Mouse (Mus musculus): ENCODE results near the gene Zc3hc1. TPM values are rescaled to one million over a fixed set of nuclear protein-coding genes. Genes with fewer than 3 reads are reported as not detected.
"Not testable (repeated sequence)": the region's sequence is repeated elsewhere in the genome, so short reads cannot be mapped to it uniquely, and the experiment has no call there.

Zc3hc1 gene
- polyA plus RNA-seq (2017; shearing (Covaris generic)) = 10 to 100 TPM; 47.5 to 63.3 TPM

DNA sequence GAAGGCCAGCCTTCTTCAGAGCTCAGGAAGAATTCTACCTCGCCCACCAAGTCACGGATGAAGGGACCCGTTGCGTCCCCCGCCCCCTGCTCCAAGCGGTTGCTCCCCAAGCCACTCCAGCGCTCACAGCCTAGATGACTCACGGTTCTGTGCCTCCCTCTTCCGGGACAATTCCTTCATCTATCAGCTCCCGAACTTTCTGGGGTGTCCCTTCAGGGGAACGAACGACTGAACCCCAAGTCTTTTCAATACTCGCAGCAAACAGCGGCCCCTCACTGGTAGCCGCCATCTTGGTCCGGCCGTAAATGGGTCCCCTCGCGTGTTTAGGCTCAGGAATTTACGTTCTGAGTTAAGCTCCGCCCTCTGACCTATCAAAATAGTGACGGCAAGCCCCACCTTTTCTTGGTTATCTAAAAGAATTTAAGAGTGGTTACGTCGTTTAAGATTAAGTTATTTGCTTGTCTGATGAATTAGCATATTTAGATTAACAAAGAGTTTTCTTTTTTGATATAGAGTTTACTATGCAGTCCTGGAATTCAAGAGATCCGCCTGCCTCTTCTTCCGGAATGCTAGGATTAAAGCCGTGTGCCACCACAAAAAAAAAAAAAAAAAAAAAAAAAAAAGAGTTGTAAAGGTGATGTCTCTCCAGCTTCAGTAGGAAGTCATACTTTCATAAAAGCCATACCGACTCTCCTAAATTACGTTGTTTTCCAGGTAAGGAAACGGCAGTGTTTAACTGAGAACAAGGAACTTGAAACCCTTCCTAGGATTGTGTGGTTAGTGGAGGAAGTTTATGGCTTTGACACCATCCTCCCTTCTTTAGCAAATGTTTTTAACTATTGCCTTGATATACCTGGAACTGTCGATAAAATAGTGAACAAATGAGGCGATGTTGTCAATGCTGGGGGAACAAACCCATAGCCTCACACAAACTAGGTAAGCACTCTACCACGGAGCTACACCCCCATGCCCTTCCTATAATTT, at the start of gene Zc3hc1:
Gene Zc3hc1, minus strand, starts transcription at position 315 of the 984 bp plus-strand sequence.
- ATAC-seq = peak; percentile 99

DNA sequence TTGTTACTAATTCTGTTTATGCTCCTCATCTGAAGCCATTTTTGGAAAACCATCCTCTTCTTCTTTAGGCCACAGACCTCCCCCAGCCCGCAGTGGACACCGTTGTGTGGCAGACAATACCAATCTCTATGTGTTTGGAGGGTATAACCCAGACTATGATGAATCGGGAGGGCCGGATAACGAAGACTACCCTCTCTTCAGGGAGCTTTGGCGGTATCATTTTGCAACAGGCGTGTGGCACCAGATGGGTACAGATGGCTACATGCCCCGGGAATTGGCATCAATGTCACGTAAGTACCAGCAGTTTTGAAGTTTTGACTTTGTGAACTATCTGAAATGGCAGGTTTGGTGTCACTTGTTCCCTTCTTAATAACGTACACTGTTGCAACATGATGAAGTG, 48.7 kb upstream of the Zc3hc1 start:
- ATAC-seq = no peak

DNA sequence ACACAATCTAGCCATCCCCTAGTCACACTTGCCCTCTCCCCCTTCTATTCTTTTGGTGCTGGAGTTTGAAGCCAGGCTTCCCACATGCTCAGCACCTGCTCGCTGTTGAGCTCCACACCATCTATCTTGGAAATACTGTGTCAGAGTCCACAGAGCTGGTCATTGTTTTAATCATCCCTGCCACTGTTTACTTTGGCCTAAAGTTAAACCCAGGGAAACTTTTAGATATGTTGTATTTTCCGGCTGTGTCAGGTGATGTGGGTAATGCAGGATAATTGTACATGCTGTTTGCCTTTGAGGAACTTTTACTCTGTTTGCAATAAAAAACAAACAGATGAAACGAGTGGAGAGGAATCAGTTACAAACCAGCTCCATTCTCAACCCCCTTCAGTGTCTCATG, 46.2 kb upstream of the Zc3hc1 start:
- no peak for ATAC-seq

DNA sequence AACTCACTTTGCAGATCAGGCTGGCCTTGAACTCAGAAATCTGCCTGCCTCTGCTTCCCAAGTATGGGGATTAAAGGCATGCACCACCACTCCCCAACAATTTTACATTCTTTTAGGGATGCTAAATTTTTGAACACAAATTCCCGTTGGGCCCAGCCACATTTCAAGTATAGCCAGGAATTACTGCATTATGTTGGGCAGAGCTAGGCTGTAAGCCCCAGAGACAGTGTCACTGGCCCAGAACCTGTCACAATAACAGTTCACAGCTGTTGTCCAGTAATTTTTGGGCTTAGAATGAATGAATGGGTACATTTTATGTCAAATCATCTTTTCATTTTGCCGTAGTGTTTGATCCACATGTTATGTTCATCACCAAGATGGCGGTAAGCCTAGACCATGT, 45.6 kb upstream of the Zc3hc1 start:
- no peak for ATAC-seq

DNA sequence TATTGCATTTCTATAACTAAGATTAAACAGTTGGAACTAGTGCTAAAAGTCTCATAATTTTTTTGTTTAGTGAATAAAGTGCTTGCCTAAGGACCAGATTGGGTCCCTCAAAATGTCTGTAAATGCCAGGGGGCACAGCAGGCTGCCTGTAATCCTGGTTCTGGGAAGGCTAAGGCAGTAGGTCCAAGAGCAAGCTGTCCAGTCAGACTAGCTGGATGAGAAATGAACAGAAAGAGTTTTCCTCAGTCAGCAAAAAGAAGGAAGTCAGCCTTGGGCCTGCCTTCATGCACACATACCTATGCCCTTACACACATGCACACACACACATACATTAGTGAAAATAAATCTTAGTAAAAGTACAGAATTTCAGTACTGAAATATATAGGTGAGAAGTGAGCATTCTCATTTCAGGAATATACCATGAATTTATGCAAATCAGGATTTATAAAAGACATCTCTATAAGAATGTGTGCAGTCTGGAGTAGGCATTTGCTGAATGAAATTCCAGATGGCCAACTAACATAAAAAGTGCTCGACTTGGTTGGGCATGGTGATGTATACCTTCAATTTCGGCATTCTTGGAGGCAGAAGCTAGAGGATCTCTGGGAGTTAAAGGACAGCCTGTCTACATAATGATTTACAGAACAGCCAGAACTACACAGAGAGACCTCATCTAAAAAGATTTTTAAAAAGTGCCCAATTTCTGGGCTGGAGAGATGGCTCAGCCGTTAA, 41.8 kb upstream of the Zc3hc1 start:
- no peak for ATAC-seq

DNA sequence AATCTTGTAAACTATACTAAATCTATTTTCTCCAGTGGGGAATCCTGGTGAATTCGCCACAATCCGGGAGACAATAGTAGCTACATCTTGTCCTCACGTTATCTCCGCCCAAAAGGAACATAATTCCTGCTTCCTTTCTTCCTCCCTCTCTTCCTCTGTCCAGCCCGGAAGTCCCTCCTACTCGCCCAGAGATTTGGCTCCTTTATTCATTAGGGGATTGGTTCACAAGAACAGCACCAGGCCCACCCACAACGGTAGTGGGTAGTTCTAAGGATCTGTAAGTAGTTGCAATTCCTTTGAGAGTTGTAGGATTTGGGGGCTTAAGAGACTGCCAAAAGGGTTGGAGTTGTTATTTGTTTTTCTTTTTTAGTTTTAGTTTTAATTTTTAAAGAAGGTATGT, 26.0 kb upstream of the Zc3hc1 start:
- ATAC-seq = no peak

DNA sequence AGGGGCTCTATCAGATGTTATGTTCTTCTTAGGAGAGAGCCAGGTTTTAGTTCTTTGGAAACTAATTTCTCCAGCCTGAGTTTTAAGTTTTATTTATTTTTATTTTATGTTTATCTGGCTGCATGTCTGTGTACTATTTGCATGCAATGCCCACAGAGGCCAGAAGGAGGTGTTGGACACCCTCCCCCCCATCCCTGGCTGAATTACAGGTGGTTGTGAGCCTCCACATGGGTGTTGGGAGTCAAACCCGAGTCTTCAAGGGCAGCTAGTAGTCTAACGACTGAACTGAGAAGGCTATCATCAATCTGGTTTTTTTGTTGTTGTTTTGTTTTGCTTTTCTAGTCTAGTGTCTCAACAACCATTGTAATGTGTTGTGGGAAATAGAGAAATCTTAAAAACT, 25.3 kb upstream of the Zc3hc1 start:
- ATAC-seq = no peak

DNA sequence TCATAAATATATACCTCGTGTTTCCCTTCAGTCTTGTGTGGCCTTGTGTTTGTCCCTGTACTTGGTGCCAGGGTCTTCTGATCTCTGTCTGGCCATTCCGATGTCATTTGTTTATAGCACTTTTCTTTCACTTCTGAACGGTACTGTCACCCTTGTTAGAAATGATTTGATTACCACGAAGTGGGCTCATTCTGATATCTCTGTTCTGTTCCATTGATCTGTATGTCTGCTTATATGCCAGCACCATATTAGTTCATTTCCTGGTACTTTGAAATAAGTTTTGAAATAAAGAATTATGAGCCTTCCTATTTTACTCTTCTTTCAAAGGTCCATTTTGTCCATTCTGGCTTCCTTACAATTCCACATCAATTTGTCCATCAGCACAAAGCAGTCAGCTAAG, 20.5 kb upstream of the Zc3hc1 start:
- no peak for ATAC-seq

DNA sequence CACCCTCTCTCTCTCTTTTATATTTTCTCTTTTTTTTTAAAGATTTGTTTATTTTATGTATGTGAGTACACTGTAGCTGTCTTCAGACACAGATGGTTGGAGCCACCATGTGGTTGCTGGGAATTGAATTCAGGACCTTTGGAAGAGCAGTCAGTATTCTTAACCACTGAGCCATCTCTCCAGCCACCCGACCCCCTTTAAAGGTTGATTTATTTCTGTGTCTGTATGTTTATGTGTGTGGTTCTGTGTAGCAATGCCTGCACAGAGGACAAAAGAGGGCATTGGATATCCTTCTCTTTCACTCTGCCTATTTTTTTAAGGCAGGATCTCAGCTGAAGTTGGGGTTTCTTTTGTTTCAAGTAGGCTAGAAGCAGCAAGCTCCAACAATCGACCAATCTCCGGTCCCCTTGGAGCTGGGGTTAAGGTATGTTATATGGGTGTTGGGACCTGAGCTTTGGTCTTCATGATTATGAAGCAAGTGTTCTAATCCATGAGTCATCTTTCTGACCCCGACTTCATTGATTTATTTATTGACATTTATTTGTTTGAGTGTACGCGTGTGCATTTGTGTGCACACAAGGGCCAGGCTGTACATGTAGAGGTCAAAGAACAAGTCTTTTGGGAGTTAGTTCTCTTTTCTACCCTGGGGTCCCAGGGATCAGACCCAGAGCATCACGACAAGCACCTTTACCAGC, 18.7 kb upstream of the Zc3hc1 start:
- no peak for ATAC-seq

DNA sequence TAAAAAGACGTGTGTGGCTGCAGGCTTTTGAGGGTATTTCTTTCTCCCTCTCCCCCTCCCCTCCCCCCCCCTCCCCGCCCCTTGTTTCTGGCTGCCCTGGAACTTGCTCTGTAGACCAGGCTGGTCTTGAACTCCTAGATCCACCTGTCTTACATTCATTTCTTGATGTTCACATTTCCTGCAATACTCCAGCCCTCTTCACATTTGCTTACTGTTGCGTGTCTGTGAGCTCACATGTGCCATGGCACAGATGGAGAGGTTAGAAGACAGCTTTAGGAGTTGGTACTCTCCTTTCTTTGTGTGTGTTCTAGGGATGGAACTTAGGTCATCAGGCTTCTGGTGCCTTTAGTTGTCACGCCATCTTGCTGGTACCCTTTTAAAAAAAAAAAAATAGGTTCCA, 17.4 kb upstream of the Zc3hc1 start:
- no peak for ATAC-seq

DNA sequence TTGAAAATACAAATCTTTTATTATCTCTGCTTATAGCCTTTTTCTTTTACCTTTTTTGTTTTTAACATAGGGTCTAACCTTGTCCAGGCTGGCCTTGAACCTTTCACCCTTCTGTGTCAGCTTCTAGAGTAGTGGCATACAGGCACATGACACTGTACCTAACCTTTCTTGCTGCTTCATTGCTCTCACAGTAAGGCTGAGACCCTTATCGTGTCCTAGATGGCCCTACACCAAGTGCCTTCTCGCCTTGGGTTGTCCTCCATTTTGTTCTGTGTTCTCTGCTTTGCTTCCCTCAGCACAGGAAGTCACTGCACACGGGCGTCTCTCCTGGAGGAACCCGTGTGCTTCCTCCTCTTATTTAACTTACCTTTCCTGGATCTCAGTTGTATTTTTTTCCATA, 13.8 kb upstream of the Zc3hc1 start:
- no peak for ATAC-seq

DNA sequence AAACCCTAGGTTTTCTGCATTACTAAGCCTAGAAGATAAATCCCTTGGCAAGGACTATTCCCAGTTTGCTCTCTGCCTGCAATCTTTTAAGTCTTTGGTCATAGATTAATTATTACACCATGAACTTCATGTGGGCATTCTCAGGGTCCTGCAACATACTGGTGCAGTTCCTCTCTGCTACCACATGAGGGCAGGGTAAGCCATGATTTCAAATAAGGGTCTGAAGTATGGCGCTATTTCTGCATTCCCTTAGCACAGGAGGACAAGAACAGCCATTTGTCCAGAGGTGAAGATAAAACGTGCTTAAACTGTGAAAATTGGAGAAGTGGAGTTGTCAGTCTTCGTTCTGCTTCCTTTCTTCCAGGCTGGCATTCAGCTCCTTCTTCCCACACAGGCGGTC, 12.6 kb upstream of the Zc3hc1 start:
- ATAC-seq = peak; percentile 39

DNA sequence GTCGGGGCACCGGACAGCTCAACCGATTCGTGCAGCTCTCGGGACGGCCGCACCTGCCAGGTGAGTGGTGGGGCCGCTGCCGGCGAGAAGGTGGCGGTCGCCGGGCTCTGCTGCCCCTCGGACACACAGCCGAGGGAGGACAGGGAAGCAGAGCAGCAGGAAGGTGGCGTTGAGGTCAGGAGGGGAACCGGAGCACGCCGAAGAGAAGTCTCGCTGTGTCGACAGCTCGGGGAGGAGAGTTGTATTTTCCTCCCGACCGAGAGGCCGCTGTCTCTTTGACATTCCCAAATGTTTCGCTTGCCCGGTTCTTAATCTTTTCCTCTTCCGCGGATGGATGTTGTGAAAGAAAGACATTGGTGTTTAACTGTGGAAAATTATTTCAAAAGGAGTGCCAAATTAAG, 11.3 kb upstream of the Zc3hc1 start:
- no peak for ATAC-seq

DNA sequence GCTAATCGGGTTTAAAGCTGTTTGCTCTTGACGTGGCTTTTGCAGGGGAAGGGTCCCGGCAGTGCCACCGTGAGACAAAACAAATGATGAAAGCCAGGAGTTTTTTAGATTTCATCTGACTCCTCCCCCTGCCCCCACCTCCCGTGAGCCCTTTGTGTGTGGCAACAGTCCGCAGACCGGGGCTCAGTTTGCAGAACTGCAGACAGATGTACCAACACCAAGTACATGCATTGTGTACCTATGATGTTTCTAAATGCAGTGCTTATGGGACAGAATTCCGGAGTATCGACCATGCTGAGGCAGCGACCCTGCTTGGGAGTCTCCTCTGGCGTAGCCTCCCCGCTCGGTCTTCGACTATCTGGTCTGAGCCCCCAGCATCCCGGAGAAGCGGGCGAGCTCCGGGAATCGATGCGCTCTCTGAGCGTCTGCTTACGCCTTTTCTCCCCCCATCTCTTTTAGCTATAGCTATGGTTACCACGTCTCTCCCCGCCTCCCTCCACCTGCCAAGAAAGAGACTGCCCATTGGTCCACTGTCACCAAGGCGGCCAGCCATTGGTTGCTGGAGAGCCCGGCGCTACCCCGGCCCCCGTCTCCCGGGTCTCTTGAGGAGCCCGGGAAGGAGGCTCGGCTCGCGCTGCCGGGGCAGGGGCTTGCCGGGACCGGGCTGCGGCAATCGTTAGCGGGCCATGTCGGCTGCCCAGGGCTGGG, 10.6 kb upstream of the Zc3hc1 start, which contains the start of gene Klhdc10:
Gene Klhdc10, plus strand, starts transcription at position 561 of the 708 bp plus-strand sequence.
- ATAC-seq = peak; percentile 97

DNA sequence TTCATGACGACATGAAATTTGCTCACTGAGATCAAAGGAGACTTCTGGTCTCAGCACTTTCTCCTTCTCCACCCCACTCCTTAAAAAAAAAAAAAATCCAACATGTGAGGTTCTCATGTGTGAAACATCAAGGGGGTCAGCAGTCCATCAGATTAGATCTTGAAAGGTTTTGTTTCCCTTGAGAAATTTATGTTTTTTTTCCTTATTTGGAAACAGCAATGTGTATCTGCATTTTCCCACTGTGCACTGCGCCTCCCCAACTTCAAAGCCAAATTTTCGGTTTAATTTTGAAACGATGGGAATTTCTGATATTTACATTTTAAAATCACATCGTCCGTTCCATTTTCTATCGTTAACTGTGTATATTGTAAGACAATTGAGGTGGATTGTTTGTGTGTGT, 9.9 kb upstream of the Zc3hc1 start:
- ATAC-seq = no peak

DNA sequence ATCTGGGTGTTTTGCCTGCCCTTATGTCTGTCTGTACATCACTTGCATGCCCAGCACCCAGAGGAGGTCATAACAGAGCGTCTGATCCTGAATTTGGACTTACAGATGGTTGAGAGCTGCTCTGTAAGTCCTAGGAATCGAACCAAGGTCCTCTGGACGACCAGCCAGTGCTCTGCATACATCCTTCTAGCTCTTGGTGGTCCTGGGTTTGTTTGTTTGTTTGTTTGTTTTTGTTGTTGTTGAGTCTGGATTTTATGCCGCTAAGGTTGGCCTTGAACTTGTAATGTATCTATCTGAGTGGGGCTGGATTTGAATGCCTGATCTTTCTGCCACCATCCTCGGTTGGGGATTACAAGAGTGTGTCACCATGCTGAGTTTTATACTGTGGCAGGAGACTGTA, 9.3 kb upstream of the Zc3hc1 start:
- ATAC-seq = no peak

DNA sequence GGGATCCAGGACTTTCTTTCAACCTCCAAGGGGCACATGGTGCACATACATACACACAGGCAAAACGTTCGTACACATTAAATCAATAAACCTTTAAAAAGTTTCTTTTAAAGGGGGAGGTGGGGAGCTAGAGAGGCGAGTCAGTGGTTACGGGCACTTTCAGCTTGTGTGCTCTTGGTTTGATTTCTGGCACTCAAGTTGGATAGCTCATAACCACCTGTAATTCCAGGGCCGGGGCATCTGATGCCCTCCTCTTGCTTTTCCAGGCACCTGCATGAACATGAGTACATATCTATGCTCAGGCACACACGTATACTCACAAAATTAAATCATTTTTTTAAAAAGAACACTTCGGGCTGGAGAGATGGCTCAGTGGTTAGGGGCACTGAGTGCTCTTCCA, 1.2 kb upstream of the Zc3hc1 start:
- no peak for ATAC-seq

DNA sequence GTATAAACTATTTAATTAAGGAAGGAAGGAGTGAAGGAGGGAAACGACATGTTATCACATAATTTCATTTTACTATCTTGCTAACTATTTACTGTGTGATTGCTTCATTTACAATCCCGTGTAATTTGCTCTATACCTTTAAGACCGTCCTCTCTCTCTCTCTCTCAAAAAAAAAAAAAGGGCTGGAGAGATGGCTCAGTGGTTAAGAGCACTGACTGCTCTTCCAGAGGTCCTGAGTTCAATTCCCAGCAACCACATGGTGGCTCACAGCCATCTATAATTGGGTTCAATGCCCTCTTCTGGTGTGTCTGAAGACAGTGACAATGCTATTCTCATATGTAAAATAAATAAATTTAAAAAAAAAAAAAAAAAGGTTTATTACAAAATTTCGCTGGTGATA, 557 bp downstream of the Zc3hc1 start:
- not testable (repeated sequence) for ATAC-seq

DNA sequence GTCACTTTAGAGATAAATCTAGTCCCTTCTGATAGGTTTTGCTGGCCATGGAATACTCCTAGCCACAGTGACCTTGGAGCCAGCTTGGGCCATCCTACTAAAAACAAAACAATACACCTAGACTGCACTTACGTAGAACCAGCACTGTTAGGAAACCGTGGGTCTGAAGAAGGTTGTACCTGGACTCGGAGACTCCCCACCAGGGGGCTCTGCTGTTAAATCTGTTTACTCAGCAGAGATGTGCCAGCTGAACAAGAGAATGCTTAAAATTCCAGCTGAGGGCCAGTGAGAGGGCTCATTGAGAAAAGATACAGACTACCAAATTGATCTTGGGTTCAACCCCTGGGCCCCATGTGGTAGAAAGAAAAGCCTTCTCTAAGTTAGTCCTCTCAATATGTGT, 9.7 kb downstream of the Zc3hc1 start:
- no peak for ATAC-seq

DNA sequence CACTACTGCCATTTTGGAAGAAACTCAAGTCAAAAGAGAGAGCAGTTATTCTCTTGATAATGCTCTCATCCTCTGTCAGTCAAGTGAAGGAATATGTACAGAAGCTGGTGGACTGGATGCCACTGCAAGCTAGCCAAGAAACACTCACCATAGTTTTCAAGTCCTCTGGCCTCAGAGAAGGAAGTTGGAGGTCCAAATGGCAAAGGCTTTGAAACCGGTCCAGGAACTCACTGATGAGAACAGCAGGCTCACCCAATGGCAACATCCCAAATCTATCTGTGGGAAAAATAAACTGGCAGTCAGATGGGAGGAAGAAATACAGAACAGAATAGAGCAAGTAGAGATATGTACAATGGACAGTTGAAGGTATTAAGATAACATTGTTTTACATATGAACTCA, 15.0 kb downstream of the Zc3hc1 start:
- ATAC-seq = no peak

DNA sequence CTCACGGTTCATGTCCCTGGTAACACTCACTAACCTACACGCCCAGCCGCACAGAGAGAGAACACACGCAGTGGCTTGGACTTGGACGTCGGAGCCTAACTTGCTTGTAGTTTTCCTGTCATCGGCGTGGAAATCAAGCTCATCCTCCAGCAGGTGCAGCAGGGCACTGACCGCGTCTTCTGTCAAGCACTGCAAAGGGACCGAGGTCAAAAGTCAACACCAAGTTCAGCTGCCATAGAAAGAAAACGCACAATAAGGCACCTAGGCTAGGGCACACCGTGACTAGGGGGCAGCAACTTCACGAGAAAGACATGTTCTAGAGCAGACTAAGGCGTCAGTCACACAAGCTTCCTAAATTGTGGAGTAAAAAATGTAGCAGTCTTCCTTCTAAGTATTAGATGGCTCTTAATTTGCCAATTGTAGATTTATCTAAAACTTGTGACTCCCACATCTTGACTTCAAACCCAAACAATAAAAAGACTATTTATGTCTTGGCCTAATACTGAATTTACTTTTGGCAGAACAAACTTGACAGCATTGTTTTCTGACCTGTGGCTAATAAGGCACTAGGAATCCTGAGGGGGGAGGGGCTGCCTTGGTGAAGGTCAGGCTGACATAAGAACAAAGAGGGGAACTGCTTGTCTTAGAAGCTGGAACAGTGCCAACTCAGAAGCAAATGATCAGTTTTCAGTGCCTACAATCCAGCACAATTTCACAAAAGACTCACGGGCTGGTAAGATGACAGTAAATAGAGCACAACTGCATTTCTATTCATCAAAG, 15.9 kb downstream of the Zc3hc1 start:
- no peak for ATAC-seq

Measured in CD4-positive, CD25-positive, alpha-beta regulatory T cell, adult 4 months (primary cell).